ENCODE assay signal across 9 mouse cellular contexts in the genomic region with DNA sequence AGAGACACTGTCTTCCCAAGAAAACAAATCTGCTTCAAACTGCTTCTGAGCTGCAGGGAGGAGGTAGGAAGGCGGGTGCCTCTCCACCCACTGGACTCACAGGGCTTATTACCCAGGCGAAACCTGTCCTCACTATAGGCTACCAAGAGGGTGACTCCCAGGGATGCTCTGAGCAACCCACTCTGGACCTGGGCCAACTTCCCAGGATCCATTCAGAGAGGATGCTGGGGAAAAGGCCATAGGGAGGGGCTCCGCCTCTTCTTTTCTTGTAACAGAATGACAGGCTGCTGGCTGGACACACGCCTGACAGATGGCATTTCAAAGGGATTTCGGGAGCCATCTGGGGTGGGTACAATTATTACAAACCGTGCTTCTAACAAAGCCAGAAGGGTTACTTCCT.
DNase-seq lines count a peak whose midpoint lies in the region; ATAC-seq and TF ChIP-seq lines count a peak whose summit lies in the region.
"Had no signal": no experiment of that assay in that cellular context is flagged by ENCODE, and none has a peak within 500 bp of the region (broad histone marks: within the 10 kb centered on the region; RNA-seq: fewer than 3 reads in every experiment).

No protein-coding gene starts in this region.

- intact Hi-C loops in heart, postnatal 14 days (cut with DNase I) = no loop called here
- intact Hi-C loops in heart, adult 2 months (cut with DNase I) = no loop called here

- no peaks in the 10 kb centered on the region for H3K9me3 ChIP-seq in forebrain, embryonic 13.5 days (replicated peaks)
- no peaks in the 10 kb centered on the region for H3K9me3 ChIP-seq in midbrain, embryonic 12.5 days

- H3K4me2 ChIP-seq in forebrain, embryonic 13.5 days = peak overlapping the region; percentile 45
- H3K4me2 ChIP-seq in midbrain, embryonic 12.5 days (replicated peaks) = peak overlapping the region; percentile 26

- no peaks in the 10 kb centered on the region for H3K27me3 ChIP-seq in heart, adult 2 months (ENCODE audit: control insufficient read depth, insufficient read depth, low read length)
- H3K27me3 ChIP-seq in forebrain, embryonic 13.5 days = no peaks in the 10 kb centered on the region
- H3K27me3 ChIP-seq in midbrain, embryonic 12.5 days = no peaks in the 10 kb centered on the region
- H3K27me3 ChIP-seq: megakaryocyte, embryonic 14.5 days had no signal

- H3K79me2 ChIP-seq in heart, adult 2 months (replicated peaks; ENCODE audit: control insufficient read depth, insufficient read depth, low read length) = no peaks in the 10 kb centered on the region; the same call in 1 of the 2 replicates

- no peak overlapping the region for H3K9ac ChIP-seq in heart, adult 2 months (ENCODE audit: low read depth, low read length)
- no peak overlapping the region for H3K9ac ChIP-seq in forebrain, embryonic 13.5 days
- H3K9ac ChIP-seq in midbrain, embryonic 12.5 days (replicated peaks) = no peak overlapping the region; the same call in 1 of the 2 replicates

- ATAC-seq in forebrain, embryonic 13.5 days = peak; percentile 96
- ATAC-seq in midbrain, embryonic 12.5 days (ENCODE audit: low FRiP score, low read depth) = peak; percentile 97

- H3K36me3 ChIP-seq in heart, adult 2 months (ENCODE audit: control insufficient read depth, insufficient read depth, low read length) = no peaks in the 10 kb centered on the region
- H3K36me3 ChIP-seq in forebrain, embryonic 13.5 days (ENCODE audit: poor library complexity, severe bottlenecking) = no peaks in the 10 kb centered on the region
- H3K36me3 ChIP-seq in midbrain, embryonic 12.5 days = no peaks in the 10 kb centered on the region

- H3K4me3 ChIP-seq in heart, adult 2 months = no peak overlapping the region
- H3K4me3 ChIP-seq in forebrain, embryonic 13.5 days = no peak overlapping the region
- no peak overlapping the region for H3K4me3 ChIP-seq in midbrain, embryonic 12.5 days
- H3K4me3 ChIP-seq: megakaryocyte, embryonic 14.5 days had no signal

- H3K4me1 ChIP-seq in heart, adult 2 months (ENCODE audit: control insufficient read depth, insufficient read depth, low read length) = no peaks in the 10 kb centered on the region; the same call in none of the 2 replicates
- H3K4me1 ChIP-seq in forebrain, embryonic 13.5 days = peaks cover 75% of the 10 kb centered on the region
- peaks cover 63% of the 10 kb centered on the region for H3K4me1 ChIP-seq in midbrain, embryonic 12.5 days
- H3K4me1 ChIP-seq: megakaryocyte, embryonic 14.5 days had no signal

- H3K27ac ChIP-seq in heart, adult 2 months = no peak overlapping the region
- H3K27ac ChIP-seq in forebrain, embryonic 13.5 days = peak overlapping the region; percentile 88
- peak overlapping the region; percentile 87 for H3K27ac ChIP-seq in midbrain, embryonic 12.5 days (replicated peaks)

- DNase-seq in heart, postnatal 14 days = peak; percentile 8 to 11
- no peak for DNase-seq in heart, adult 2 months
- peak; percentile 96 for DNase-seq in cerebellum, adult 11 months
- DNase-seq in large intestine, adult 2 months (ENCODE audit: low read depth, low spot score) = peak; percentile 51
- DNase-seq in ovary, postnatal 10 days (ENCODE audit: low spot score) = no peak
- DNase-seq in c-Kit-positive CD71-positive TER-119-positive erythroid progenitor cells, embryonic 14.5 days (ENCODE audit: low spot score) = no peak

- TF ChIP-seq CTCF in heart, adult 2 months (IDR thresholded peaks at IDR 0.05) = no peak

- TF ChIP-seq POLR2A in heart, adult 2 months (IDR thresholded peaks at IDR 0.05; ENCODE audit: insufficient read depth, low read depth, low read length) = no peak

- TF ChIP-seq EP300 in heart, adult 2 months (IDR thresholded peaks at IDR 0.05; ENCODE audit: insufficient read depth, low read depth, low read length) = no peak

- WGBS in heart, adult 2 months = 68% methylated on average over 6 of the region's 6 CpGs
- WGBS in forebrain, embryonic 13.5 days = under 1% methylated on average over 6 of the region's 6 CpGs
- 53% methylated on average over 6 of the region's 6 CpGs for WGBS in large intestine, adult 2 months
- 5% methylated on average over 6 of the region's 6 CpGs for WGBS in midbrain, embryonic 12.5 days

Comparison
In these comparisons a context has a peak if more than half of its experiments do, and no peak if none do; other contexts are left out.
1. DNase-seq: peak in heart, postnatal 14 days (2 of 2), cerebellum, adult 11 months (single experiment) and large intestine, adult 2 months (single experiment); none in heart, adult 2 months (0 of 2), ovary, postnatal 10 days (single experiment) and c-Kit-positive CD71-positive TER-119-positive erythroid progenitor cells, embryonic 14.5 days (single experiment).